Mouse (Mus musculus) myocyte (in vitro differentiated cells): ENCODE data around the gene Hist2h3c2. TPM values are rescaled to one million over a fixed set of nuclear protein-coding genes. Genes with fewer than 3 reads are reported as not detected.
A peak's percentile ranks its signal among the peaks of the same experiment; 100 is the strongest.
"Not testable (repeated sequence)": the region's sequence is repeated elsewhere in the genome, so short reads cannot be mapped to it uniquely, and the experiment has no call there.

ENCODE experiments used
- H3K27me3 ChIP-seq: one replicate; pipeline ENCODE4 v1.6.1; 2011; ENCODE audit not compliant: control insufficient read depth, insufficient read depth, insufficient read length
- H3K36me3 ChIP-seq: one replicate; pipeline ENCODE4 v1.6.1; 2011; ENCODE audit not compliant: control insufficient read depth, insufficient read depth
- H3K4me2 ChIP-seq: one replicate; pipeline ENCODE4 v1.6.1; 2011; ENCODE audit warnings: low read depth, control low read depth
- H3K4me3 ChIP-seq: one replicate; pipeline ENCODE4 v1.5.1; 2011; ENCODE audit warnings: mild to moderate bottlenecking, control low read depth, moderate library complexity
- H3K79me2 ChIP-seq: one replicate; pipeline ENCODE4 v1.6.1; 2011; ENCODE audit not compliant: control insufficient read depth, insufficient read depth
- H3ac ChIP-seq: one replicate; pipeline ENCODE4 v1.6.1; 2011; ENCODE audit not compliant: control insufficient read depth, insufficient read length
- CEBPB ChIP-seq: IDR thresholded peaks from 2 replicates; pipeline ENCODE4 v1.6.1; 2011; ENCODE audit warnings: mild to moderate bottlenecking, moderate library complexity; ENCODE audit not compliant: poor library complexity, insufficient read depth, severe bottlenecking
- E2F4 ChIP-seq: IDR thresholded peaks from one replicate; pipeline ENCODE4 v1.6.1; 2011; ENCODE audit warnings: mild to moderate bottlenecking, control low read depth, moderate library complexity; ENCODE audit not compliant: insufficient read depth
- MAX ChIP-seq: IDR thresholded peaks from one replicate; pipeline ENCODE4 v1.6.1; 2011; ENCODE audit warnings: low read depth, mild to moderate bottlenecking, control low read depth
- MYOD1 ChIP-seq, 3 experiments: IDR thresholded peaks; one replicate each; pipeline ENCODE4 v1.6.1; 2011; ENCODE audit warnings: control low read depth in 2 of 3, low read depth in 2 of 3, mild to moderate bottlenecking in 2 of 3, moderate library complexity in 1 of 3; ENCODE audit not compliant: insufficient read length in 2 of 3, control insufficient read depth in 1 of 3
- MYOG ChIP-seq, 3 experiments: IDR thresholded peaks; one replicate each; pipeline ENCODE4 v1.6.1; 2011; ENCODE audit warnings: control low read depth in 2 of 3, low read depth in 2 of 3, mild to moderate bottlenecking in 2 of 3; ENCODE audit not compliant: insufficient read length in 2 of 3, control insufficient read depth in 1 of 3, insufficient read depth in 1 of 3
- POLR2A ChIP-seq: IDR thresholded peaks from one replicate; pipeline ENCODE4 v1.6.1; 2011; ENCODE audit warnings: low read depth, mild to moderate bottlenecking, control low read depth, moderate library complexity; ENCODE audit not compliant: insufficient read length
- POLR2AphosphoS2 ChIP-seq: IDR thresholded peaks from one replicate; pipeline ENCODE4 v1.6.1; 2011; ENCODE audit warnings: low read depth, control low read depth; ENCODE audit not compliant: insufficient read length
- REST ChIP-seq: IDR thresholded peaks from one replicate; pipeline ENCODE4 v1.6.1; 2011; ENCODE audit warnings: mild to moderate bottlenecking, control low read depth, moderate library complexity; ENCODE audit not compliant: insufficient read depth, insufficient read length
- SRF ChIP-seq: IDR thresholded peaks from one replicate; pipeline ENCODE4 v1.6.1; 2011; ENCODE audit warnings: low read depth; ENCODE audit not compliant: control insufficient read depth, insufficient read length
- TCF12 ChIP-seq: IDR thresholded peaks from one replicate; pipeline ENCODE4 v1.6.1; 2011; ENCODE audit warnings: mild to moderate bottlenecking, control low read depth; ENCODE audit not compliant: poor library complexity, insufficient read depth, severe bottlenecking
- TCF3 ChIP-seq: IDR thresholded peaks from one replicate; pipeline ENCODE4 v1.6.1; 2011; ENCODE audit warnings: low read depth, control low read depth; ENCODE audit not compliant: insufficient read length
- USF1 ChIP-seq: IDR thresholded peaks from one replicate; pipeline ENCODE4 v1.6.1; 2011; ENCODE audit warnings: low read depth, mild to moderate bottlenecking, control low read depth, moderate library complexity
- polyA plus RNA-seq: library from polyadenylated mRNA; unstranded; fragments of >200 nt; fragmentation: generic; extraction: Trizol; gene quantifications from one replicate; pipeline ENCODE4 v1.2.1, GENCODE M21; 2012; ENCODE audit warnings: missing spikeins

The Hist2h3c2 gene
- polyA plus RNA-seq, 1 experiment: 22.7 TPM

GRCm38 (mm10) chr3:96220765-96221639, 17.9 kb downstream of the Hist2h3c2 start, which contains the start of the genes Hist2h2ac and Hist2h2be:
Gene Hist2h2ac, minus strand, starts transcription at chr3:96220880.
Gene Hist2h2be, plus strand, starts transcription at chr3:96221119.
- H3K36me3 ChIP-seq: no peaks in the 10 kb centered on the region
- H3K79me2 ChIP-seq: no peaks in the 10 kb centered on the region
- TF ChIP-seq SRF (no peak), E2F4 (no peak), POLR2A (peak; percentile 69), MAX (no peak), MYOG (IDR thresholded peaks at IDR 0.05; ENCODE audit: control insufficient read depth in 1 of 3, insufficient read depth in 1 of 3, insufficient read length in 2 of 3, low read depth in 2 of 3) (no peak), MYOD1 (IDR thresholded peaks at IDR 0.05; ENCODE audit: control insufficient read depth in 1 of 3, insufficient read length in 2 of 3, low read depth in 2 of 3) (peak in 1 of 3 experiments; percentile 49), TCF3 (no peak), CEBPB (no peak), USF1 (no peak), POLR2AphosphoS2 (peak; percentile 73)
- H3K4me3 ChIP-seq: peak within 1 kb of the TSS; percentile 47
- H3ac ChIP-seq: peak within 1 kb of the TSS; percentile 59
- no peaks in the 10 kb centered on the region for H3K27me3 ChIP-seq
- peak within 1 kb of the TSS; percentile 96 for H3K4me2 ChIP-seq

DNA sequence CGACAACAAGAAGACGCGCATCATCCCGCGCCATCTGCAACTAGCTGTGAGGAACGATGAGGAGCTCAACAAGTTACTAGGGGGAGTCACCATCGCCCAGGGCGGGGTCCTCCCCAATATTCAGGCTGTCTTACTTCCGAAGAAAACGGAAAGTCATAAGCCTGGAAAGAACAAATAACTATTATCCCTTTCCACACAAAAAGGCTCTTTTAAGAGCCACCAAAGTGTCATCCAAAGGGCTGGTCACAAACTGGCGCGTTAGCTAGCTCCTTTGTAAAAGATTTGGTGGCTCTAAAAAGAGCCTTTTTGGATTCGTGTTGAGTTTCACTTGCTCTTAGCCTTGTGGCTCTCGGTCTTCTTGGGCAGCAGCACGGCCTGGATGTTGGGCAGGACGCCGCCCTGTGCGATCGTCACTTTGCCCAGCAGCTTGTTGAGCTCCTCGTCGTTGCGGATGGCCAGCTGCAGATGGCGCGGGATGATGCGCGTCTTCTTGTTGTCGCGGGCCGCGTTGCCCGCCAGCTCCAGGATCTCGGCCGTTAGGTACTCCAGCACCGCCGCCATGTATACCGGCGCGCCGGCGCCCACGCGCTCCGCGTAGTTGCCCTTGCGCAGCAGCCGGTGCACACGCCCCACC, 18.7 kb downstream of the Hist2h3c2 start:
- H3K36me3 ChIP-seq, H3K79me2 ChIP-seq, H3K27me3 ChIP-seq: not testable (repeated sequence)
- Histone ChIP-seq H3K4me2 (peak overlapping the region; percentile 96), H3ac (peak overlapping the region; percentile 59), H3K4me3 (peak overlapping the region; percentile 47)
- TF ChIP-seq POLR2AphosphoS2 (peak; percentile 91), POLR2A (peak; percentile 83)

GRCm38 (mm10) chr3:96219661-96220130, 19.2 kb downstream of the Hist2h3c2 start, which contains the start of the genes Bola1 and Hist2h2ab:
Gene Bola1, minus strand, starts transcription at chr3:96219709.
Gene Hist2h2ab, plus strand, starts transcription at chr3:96219865.
- Histone ChIP-seq H3K79me2 (no peaks in the 10 kb centered on the region), H3K36me3 (no peaks in the 10 kb centered on the region), H3K4me2 (peak within 1 kb of the TSS; percentile 96), H3K27me3 (no peaks in the 10 kb centered on the region), H3ac (peak within 1 kb of the TSS; percentile 59), H3K4me3 (peak within 1 kb of the TSS; percentile 47)
- peak; percentile 97 for TF ChIP-seq POLR2A
- TF ChIP-seq MYOG (IDR thresholded peaks at IDR 0.05; ENCODE audit: control insufficient read depth in 1 of 3, insufficient read depth in 1 of 3, insufficient read length in 2 of 3, low read depth in 2 of 3): peak in 1 of 3 experiments; percentile 23
- peak; percentile 98 for TF ChIP-seq POLR2AphosphoS2
- no peak for TF ChIP-seq CEBPB
- TF ChIP-seq TCF12: no peak
- TF ChIP-seq MYOD1 (IDR thresholded peaks at IDR 0.05; ENCODE audit: control insufficient read depth in 1 of 3, insufficient read length in 2 of 3, low read depth in 2 of 3): peak in 1 of 3 experiments; percentile 27
- no peak for TF ChIP-seq MAX

DNA sequence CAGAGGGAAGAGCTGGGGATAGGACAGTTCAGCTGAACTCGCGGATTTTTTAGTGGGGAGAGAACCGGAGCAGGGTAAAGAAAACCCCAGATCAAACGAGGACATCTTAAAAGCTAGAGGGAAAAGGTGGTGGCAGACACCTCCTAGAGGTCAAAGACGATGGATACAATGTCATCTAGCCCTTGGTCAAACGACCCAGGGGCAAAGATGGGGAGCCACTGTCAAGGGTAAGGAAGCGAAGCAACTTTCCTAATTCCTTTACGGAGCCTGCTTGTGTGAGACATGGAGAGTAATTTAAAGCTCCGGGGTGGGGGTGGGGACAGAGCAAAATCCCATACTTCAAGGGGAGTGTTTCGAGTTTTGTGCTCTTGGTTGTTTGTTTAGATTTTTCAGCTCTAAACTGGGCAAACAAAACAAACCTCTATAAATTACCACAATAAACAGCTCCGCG, 19.7 kb downstream of the Hist2h3c2 start:
- Histone ChIP-seq H3K36me3 (no peaks in the 10 kb centered on the region), H3K4me2 (peak overlapping the region; percentile 96), H3K27me3 (no peaks in the 10 kb centered on the region), H3K79me2 (no peaks in the 10 kb centered on the region), H3ac (peak overlapping the region; percentile 59), H3K4me3 (peak overlapping the region; percentile 47)
- no peak for TF ChIP-seq USF1
- TF ChIP-seq POLR2AphosphoS2: no peak
- no peak for TF ChIP-seq MYOG (IDR thresholded peaks at IDR 0.05; ENCODE audit: control insufficient read depth in 1 of 3, insufficient read depth in 1 of 3, insufficient read length in 2 of 3, low read depth in 2 of 3)
- TF ChIP-seq MAX: no peak
- TF ChIP-seq POLR2A: no peak
- no peak for TF ChIP-seq TCF3
- no peak for TF ChIP-seq CEBPB
- TF ChIP-seq TCF12: no peak
- no peak for TF ChIP-seq MYOD1 (IDR thresholded peaks at IDR 0.05; ENCODE audit: control insufficient read depth in 1 of 3, insufficient read length in 2 of 3, low read depth in 2 of 3)
- TF ChIP-seq E2F4: no peak

- Histone ChIP-seq H3K4me2 (no peak overlapping the region), H3K36me3 (no peaks in the 10 kb centered on the region)
- TF ChIP-seq USF1 (no peak), REST (no peak), TCF12 (no peak), E2F4 (no peak), MYOD1 (IDR thresholded peaks at IDR 0.05; ENCODE audit: control insufficient read depth in 1 of 3, insufficient read length in 2 of 3, low read depth in 2 of 3) (no peak), MYOG (IDR thresholded peaks at IDR 0.05; ENCODE audit: control insufficient read depth in 1 of 3, insufficient read depth in 1 of 3, insufficient read length in 2 of 3, low read depth in 2 of 3) (no peak), POLR2A (no peak), CEBPB (no peak), TCF3 (no peak), SRF (no peak), MAX (no peak), POLR2AphosphoS2 (no peak)
These were observed 29.7 kb downstream of the Hist2h3c2 start for GRCm38 (mm10) chr3:96209242-96209641.

More at GRCm38 (mm10) chr3:96209242-96209641, 29.7 kb downstream of the Hist2h3c2 start:
- Histone ChIP-seq H3K79me2 (no peaks in the 10 kb centered on the region), H3K4me3 (no peak overlapping the region), H3K27me3 (no peaks in the 10 kb centered on the region), H3ac (no peak overlapping the region)
